Mouse (Mus musculus): ENCODE data around the gene Brd3. TPM values are rescaled to one million over a fixed set of nuclear protein-coding genes. Genes with fewer than 3 reads are reported as not detected.

The Brd3 gene
- polyA plus RNA-seq, 1 experiment from 2014 or later, result 126 TPM

- no peaks in the 10 kb centered on the region for H3K36me3 ChIP-seq (ENCODE audit: insufficient read depth)
- 10% methylated on average over 6 of the region's 6 CpGs for WGBS
- peaks cover 9% of the 10 kb centered on the region for H3K4me1 ChIP-seq (ENCODE audit: insufficient read depth)
- no peak overlapping the region for H3K4me2 ChIP-seq
- no peak overlapping the region for H3K4me3 ChIP-seq (ENCODE audit: low read depth, low read length)
- H3K27me3 ChIP-seq (ENCODE audit: insufficient read depth, low read length), result no peaks in the 10 kb centered on the region
- DNase-seq, result peak; percentile 85
- ATAC-seq (ENCODE audit: insufficient read depth), result peak; percentile 92
- TF ChIP-seq CTCF (IDR thresholded peaks at IDR 0.05; ENCODE audit: low read depth), result peak; percentile 49
- H3K27ac ChIP-seq (ENCODE audit: low read depth), result peak overlapping the region; percentile 80
- no peak overlapping the region for H3K9ac ChIP-seq
- H3K9me3 ChIP-seq (ENCODE audit: low read depth, low read length), result no peaks in the 10 kb centered on the region
Measured at GRCm38 (mm10) chr2:27505539-27505938, 1.9 kb downstream of the Brd3 start.

GRCm38 (mm10) chr2:27504113-27504885, 3.2 kb downstream of the Brd3 start:
- no peak for TF ChIP-seq CTCF (IDR thresholded peaks at IDR 0.05; ENCODE audit: low read depth)
- Histone ChIP-seq H3K4me2 (no peak overlapping the region), H3K27me3 (ENCODE audit: insufficient read depth, low read length) (no peaks in the 10 kb centered on the region), H3K9ac (peak overlapping the region; percentile 34), H3K4me3 (ENCODE audit: low read depth, low read length) (no peak overlapping the region), H3K9me3 (ENCODE audit: low read depth, low read length) (no peaks in the 10 kb centered on the region), H3K36me3 (ENCODE audit: insufficient read depth) (no peaks in the 10 kb centered on the region), H3K27ac (ENCODE audit: low read depth) (peak overlapping the region; percentile 80), H3K4me1 (ENCODE audit: insufficient read depth) (peaks cover 9% of the 10 kb centered on the region)
- ATAC-seq (ENCODE audit: insufficient read depth), result no peak
- 45% methylated on average over 7 of the region's 7 CpGs for WGBS
- peak; percentile 38 for DNase-seq

GRCm38 (mm10) chr2:27496391-27497028, 11.0 kb downstream of the Brd3 start:
- H3K4me2 ChIP-seq, result peak overlapping the region; percentile 53
- 53% methylated on average over 23 of the region's 23 CpGs for WGBS
- no peaks in the 10 kb centered on the region for H3K36me3 ChIP-seq (ENCODE audit: insufficient read depth)
- H3K9ac ChIP-seq, result no peak overlapping the region; the same call in 1 of the 2 replicates
- H3K9me3 ChIP-seq (ENCODE audit: low read depth, low read length), result no peaks in the 10 kb centered on the region
- no peak for TF ChIP-seq CTCF (IDR thresholded peaks at IDR 0.05; ENCODE audit: low read depth)
- H3K27ac ChIP-seq (ENCODE audit: low read depth), result no peak overlapping the region
- ATAC-seq (ENCODE audit: insufficient read depth), result peak; percentile 63
- peak overlapping the region; percentile 18 for H3K4me3 ChIP-seq (ENCODE audit: low read depth, low read length)
- H3K27me3 ChIP-seq (ENCODE audit: insufficient read depth, low read length), result no peaks in the 10 kb centered on the region
- DNase-seq, result peak; percentile 74
- no peaks in the 10 kb centered on the region for H3K4me1 ChIP-seq (ENCODE audit: insufficient read depth)

- H3K27ac ChIP-seq (ENCODE audit: low read depth), result no peak overlapping the region
- no peak for DNase-seq
- H3K4me1 ChIP-seq (ENCODE audit: insufficient read depth), result no peaks in the 10 kb centered on the region
- no peaks in the 10 kb centered on the region for H3K36me3 ChIP-seq (ENCODE audit: insufficient read depth)
- no peak for ATAC-seq (ENCODE audit: insufficient read depth)
- no peak for TF ChIP-seq CTCF (IDR thresholded peaks at IDR 0.05; ENCODE audit: low read depth)
- no peaks in the 10 kb centered on the region for H3K27me3 ChIP-seq (ENCODE audit: insufficient read depth, low read length)
- WGBS, result 88% methylated on average over 3 of the region's 3 CpGs
- H3K4me2 ChIP-seq, result no peak overlapping the region
- H3K9ac ChIP-seq, result no peak overlapping the region
- no peak overlapping the region for H3K4me3 ChIP-seq (ENCODE audit: low read depth, low read length)
- no peaks in the 10 kb centered on the region for H3K9me3 ChIP-seq (ENCODE audit: low read depth, low read length)
Measured at GRCm38 (mm10) chr2:27493971-27494370, 13.5 kb downstream of the Brd3 start.

GRCm38 (mm10) chr2:27490939-27491338, 16.5 kb downstream of the Brd3 start:
- H3K36me3 ChIP-seq (ENCODE audit: insufficient read depth), result no peaks in the 10 kb centered on the region
- no peak overlapping the region for H3K9ac ChIP-seq
- TF ChIP-seq CTCF (IDR thresholded peaks at IDR 0.05; ENCODE audit: low read depth), result no peak
- H3K4me2 ChIP-seq, result no peak overlapping the region
- no peak overlapping the region for H3K4me3 ChIP-seq (ENCODE audit: low read depth, low read length)
- H3K27me3 ChIP-seq (ENCODE audit: insufficient read depth, low read length), result no peaks in the 10 kb centered on the region
- H3K9me3 ChIP-seq (ENCODE audit: low read depth, low read length), result no peaks in the 10 kb centered on the region
- no peaks in the 10 kb centered on the region for H3K4me1 ChIP-seq (ENCODE audit: insufficient read depth)
- 72% methylated on average over 2 of the region's 2 CpGs for WGBS
- ATAC-seq (ENCODE audit: insufficient read depth) (no peak), DNase-seq (no peak)
- H3K27ac ChIP-seq (ENCODE audit: low read depth), result no peak overlapping the region

- H3K27ac ChIP-seq (ENCODE audit: low read depth), result no peak overlapping the region
- TF ChIP-seq CTCF (IDR thresholded peaks at IDR 0.05; ENCODE audit: low read depth), result no peak
- no peak overlapping the region for H3K9ac ChIP-seq
- no peaks in the 10 kb centered on the region for H3K9me3 ChIP-seq (ENCODE audit: low read depth, low read length)
- no peaks in the 10 kb centered on the region for H3K4me1 ChIP-seq (ENCODE audit: insufficient read depth)
- no peaks in the 10 kb centered on the region for H3K27me3 ChIP-seq (ENCODE audit: insufficient read depth, low read length)
- DNase-seq, result no peak
- WGBS, result 82% methylated on average over 1 of the region's 1 CpGs
- H3K4me3 ChIP-seq (ENCODE audit: low read depth, low read length), result no peak overlapping the region
- no peaks in the 10 kb centered on the region for H3K36me3 ChIP-seq (ENCODE audit: insufficient read depth)
- no peak for ATAC-seq (ENCODE audit: insufficient read depth)
- no peak overlapping the region for H3K4me2 ChIP-seq
Measured at GRCm38 (mm10) chr2:27488362-27488761, 19.1 kb downstream of the Brd3 start.

GRCm38 (mm10) chr2:27487336-27488049, 20.0 kb downstream of the Brd3 start:
- TF ChIP-seq CTCF (IDR thresholded peaks at IDR 0.05; ENCODE audit: low read depth), result no peak
- H3K27ac ChIP-seq (ENCODE audit: low read depth), result no peak overlapping the region
- H3K4me1 ChIP-seq (ENCODE audit: insufficient read depth), result no peaks in the 10 kb centered on the region
- DNase-seq (no peak), ATAC-seq (ENCODE audit: insufficient read depth) (no peak)
- WGBS, result 78% methylated on average over 3 of the region's 4 CpGs
- no peaks in the 10 kb centered on the region for H3K27me3 ChIP-seq (ENCODE audit: insufficient read depth, low read length)
- no peak overlapping the region for H3K4me2 ChIP-seq
- no peak overlapping the region for H3K9ac ChIP-seq
- H3K36me3 ChIP-seq (ENCODE audit: insufficient read depth), result no peaks in the 10 kb centered on the region
- H3K9me3 ChIP-seq (ENCODE audit: low read depth, low read length), result no peaks in the 10 kb centered on the region
- no peak overlapping the region for H3K4me3 ChIP-seq (ENCODE audit: low read depth, low read length)

Data from lung, embryonic 14.5 days (tissue).